Mouse (Mus musculus): ENCODE data around the gene 1700010B08Rik.

- TF ChIP-seq CTCF (IDR thresholded peaks at IDR 0.05; ENCODE audit: control insufficient read depth, insufficient read depth, low read length) (no peak), POLR2A (IDR thresholded peaks at IDR 0.05; ENCODE audit: borderline replicate concordance, control insufficient read depth, low read depth, low read length) (no peak)
Measured at GRCm38 (mm10) chr2:173702096-173702866, 16.9 kb upstream of the 1700010B08Rik start.

Data from bone marrow, adult 2 months (tissue).